Mouse (Mus musculus): ENCODE measurements around the gene Fgd3.

The Fgd3 gene

DNA sequence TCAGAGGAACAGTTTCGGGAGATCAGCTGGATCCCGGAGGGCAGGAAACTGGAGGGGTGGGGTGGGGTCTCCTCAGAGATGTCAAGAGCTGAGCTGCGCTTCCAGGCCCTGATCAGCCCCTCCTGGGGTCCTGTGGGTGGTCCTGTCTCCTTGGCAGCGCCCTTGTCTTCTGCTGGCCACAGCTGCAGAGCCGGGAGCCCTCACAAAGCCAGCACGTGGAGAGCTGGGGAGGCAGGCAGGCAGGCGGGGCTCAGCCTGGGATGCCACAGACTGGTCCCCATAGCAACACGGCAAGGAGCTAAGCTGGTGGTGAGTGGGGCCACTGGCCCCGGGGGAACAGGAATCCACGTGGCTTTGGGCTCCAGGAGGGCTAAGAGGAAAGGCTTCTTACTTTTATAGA lies at the start of gene Fgd3:
TSS of gene Fgd3 (minus strand) at position 272 of the 400 bp plus-strand sequence.
- DNase-seq, result peak; percentile 68

DNA sequence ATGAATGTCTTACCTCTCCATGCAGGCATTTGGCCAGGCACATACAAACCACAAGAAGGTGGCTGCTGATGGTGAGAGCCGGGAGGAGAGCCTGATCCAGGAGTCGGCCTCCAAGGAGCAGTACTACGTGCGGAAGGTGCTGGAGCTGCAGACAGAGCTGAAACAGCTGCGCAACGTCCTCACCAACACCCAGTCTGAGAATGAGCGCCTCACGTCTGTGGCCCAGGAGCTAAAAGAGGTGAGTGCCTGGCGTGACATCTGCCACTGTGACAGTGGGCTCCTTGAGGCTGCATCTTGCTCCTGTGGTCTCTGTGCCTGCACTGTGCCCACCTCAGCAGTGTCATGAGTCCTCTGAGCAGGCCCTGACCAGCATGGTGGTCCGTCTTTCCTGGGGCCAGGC lies 49.3 kb upstream of the Fgd3 start:
- no peak for DNase-seq

DNA sequence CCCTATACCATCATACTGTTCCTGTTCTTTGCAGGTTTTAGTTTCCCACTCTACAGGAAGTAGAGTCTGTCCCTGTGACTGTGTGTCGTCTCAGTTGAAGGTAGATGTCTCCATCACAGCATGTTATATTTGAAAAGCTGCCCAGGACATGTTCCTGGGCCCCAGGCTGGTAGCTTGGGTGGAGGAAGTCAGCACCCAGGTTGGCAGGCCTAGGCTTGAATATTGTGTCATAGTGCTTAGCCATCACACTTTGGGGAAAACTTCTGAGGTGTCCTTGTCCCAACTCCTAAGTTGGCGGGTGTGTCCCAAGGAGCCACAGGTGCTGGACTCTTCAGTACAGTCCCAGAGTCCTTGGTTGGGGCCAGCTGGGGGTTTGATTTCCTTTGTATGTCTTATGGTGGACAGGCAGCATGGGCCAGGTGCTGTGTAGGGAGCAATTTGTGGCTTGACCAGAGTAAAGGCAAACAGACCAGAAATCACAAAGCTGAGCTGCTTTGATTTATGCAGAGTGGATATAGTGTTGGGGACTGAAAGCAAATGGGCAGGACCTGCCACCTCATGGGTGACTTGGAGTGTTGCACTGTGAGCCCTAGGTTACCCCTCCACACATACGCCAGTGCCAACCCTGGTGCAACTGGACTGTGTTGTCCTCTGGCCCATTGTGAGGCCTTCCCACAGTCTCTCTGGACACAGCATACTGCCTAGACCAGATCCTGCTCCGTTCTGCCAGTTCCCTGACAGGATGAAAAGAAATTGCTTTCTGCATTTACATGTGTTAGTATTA lies 47.7 kb upstream of the Fgd3 start:
- DNase-seq, result no peak

DNA sequence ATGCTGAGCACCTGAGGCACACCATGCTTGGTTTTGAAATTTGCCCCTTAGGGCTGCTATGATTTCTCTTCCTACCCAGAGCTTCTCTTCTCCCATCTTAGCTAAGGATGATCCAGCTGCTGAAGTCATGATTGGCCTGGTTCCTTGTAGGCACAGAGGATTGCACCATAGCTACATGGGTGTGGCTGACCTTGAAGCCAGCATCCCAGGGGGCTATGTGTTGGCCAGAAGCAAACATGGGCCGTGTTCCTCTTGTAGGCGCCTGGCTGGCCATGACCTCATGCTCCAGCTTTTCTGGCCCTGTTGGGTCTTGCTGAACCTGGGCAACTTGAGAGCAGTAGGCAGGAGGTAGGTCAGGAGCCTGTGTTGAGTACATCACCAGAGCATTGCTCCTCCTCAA lies 44.6 kb upstream of the Fgd3 start:
- no peak for DNase-seq

DNA sequence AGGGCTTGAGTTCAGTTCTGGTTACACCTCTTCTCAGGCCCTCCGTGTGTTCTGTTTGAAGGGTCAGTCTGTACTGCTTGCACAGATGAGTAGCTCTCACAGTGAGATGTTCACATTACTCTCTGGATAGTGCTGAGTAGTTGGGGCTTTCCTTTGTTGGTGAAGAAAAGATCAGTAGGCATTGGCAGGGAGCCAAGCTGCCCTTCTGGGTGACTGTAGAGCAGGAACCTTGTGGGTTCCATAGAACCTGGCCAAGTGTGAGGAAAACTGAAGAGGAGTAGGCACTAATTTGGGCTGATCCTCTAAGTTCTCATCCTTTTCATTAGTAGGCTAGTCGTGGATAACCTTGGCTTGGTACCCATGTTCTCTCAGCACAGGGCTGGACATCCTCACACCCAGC lies 42.7 kb upstream of the Fgd3 start:
- peak; percentile 59 for DNase-seq

DNA sequence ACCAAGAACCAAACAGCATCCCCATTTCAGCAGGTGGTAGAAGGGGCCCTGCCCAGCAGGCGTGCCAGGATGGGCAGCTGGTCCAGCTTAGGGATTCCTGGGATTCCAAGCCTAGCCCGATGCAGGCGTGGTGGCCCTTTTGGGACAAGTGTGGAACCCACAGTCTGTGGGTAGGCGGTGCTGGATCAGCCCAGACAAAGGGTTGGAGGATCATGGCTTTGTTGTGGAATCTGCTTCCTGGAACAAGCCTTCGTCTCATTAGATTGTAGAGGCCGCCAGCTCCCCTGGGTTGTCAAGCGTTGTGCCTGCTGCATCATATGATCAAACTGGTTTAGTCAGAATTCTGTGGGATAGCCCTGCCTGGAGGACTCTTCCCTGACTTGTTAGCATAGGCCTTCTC lies 42.3 kb upstream of the Fgd3 start:
- no peak for DNase-seq

DNA sequence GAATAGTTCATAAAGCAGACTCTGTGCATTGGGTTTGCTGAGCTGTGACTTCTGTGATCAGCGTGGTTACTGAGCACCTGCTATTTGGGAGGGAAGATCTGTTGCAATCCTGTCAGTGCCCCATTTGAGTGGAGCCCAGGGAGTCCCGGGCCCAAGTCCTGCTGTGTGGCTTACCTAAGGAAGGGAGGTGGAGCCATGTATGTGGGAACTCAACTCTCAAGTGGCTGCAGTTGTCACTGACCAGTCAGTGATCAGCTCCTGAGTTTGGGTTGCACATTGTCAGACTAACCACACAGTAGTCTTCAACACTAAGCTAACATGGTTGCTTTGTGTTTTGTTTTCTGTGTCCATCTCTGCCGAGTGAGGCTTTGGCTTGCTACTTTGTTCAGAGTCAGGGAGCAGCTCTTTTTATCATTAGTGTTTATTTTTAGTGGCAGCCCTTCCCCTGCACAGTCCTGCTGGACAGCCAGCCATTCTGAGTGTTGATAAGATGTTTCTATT lies 40.8 kb upstream of the Fgd3 start:
- no peak for DNase-seq

DNA sequence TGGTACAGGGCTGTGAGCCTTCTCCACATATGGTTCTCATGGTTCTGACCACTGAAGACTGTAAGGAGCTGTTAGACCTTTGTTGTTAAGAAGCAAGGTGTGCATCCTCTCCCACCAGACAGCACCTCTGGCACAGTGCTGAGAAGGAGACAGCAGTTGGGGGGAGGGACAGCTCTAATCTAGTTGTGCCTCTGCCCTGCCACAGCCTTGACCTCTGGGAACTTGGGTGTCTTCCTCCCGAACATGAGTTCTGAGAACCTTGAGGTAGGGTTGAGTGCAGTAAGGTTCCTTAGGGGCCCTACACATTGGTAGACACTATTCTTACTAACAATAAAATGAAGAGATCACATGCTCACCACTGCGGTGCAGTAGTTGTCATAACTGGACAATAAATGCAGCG lies 38.1 kb upstream of the Fgd3 start:
- DNase-seq, result no peak

DNA sequence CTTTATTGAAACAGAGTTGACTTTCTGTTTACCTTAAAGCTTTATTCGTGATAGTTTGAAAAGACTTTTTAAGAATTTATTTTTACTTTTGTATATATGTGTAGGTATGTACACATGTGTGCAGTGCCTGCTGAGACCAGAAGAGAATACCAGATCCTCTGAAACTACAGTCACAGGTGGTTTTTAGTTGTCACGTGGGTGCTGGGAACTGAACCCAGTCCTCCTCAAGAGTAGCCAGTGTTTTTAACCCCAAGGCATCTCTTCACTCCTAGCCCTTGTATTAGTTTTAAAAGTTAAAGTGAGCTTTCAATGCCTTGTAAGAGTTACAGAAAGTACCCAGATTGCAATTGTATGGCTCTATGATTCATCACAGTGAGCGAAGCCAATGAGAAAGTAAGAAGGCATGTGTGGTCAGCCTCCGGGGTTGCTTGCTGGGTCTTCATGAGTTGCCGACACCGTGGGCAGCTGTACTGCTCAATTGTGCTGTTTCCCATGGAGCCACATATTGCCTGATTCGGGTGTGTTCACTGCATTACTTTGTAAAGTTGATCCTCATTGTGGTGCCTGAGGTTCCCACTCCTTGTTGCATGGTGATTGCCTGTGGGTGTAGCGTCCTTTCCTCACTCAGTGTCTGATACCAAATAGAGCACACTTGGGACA lies 37.4 kb upstream of the Fgd3 start:
- DNase-seq, result no peak

DNA sequence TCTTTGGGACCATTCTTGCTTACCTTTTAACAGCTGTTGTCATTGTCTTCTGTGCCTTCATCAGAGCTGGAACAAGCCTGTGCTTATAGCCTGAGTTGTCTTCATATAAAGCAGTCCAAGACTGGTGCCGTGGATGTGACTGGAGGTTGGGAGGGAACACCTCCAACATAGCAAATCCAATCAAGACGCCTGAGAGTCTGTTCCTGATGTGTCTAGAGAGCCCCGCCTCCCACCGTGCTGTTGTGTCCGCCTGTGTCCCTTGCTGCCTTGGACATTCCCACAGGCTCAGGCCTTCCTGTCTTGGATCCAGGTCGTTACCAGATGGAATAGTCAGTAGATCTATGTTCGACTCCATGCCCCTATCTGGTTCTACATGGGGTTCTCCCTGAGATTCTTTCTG lies 36.0 kb upstream of the Fgd3 start:
- no peak for DNase-seq

DNA sequence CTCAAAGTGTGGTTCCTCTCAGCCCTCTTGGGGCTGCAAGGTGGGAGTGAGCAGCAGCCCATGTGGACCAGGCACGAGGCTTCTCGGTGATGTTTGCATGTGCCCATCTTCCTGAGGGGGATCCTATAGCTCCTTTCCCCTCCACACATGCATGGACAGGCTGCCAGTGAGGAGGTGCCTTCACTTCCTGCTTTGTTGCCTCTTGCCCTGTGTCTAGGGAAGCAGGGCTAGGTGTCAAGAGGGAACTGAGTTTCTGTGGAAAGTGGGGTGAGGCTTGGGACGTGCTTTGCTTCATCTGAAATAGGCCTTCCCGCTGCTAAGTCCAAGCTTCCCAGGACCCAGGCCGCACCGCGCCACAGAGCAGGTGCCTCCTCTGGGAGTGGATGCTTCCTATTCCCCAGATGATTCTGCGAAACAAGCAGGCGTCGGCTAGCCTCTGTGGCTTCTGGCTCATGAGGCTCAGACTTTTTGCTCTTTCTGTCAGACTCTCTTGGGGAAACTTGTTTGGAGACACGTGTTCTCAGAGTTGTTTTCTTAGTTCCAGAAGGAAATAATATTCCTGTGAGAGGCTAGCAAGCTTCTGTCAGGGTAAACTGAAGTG lies 35.5 kb upstream of the Fgd3 start:
- no peak for DNase-seq

DNA sequence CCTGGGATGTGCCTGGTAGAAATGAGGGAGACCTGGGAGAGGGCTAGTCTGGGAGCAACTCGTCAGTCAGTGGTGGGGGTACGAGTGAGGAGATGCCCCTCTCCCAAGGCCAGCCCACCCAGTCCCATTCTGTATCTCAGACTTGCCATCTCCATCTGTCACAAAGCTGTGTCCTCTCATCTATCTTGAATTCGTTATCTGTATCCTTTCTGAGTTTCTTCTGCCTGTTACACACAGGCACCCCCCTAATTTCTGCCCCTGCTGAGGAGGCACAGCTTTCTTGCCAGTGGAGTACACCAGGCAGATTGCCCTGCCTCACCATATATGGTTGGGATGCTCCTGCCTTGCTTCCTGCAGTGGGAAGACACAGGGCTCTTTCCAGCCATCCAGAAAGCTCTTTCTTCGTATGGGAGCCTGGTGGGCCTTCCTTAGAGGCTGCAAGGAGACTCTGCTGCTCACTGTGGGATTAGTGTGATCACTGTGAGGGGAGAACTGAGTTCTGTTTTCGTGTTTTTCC lies 33.9 kb upstream of the Fgd3 start:
- DNase-seq, result no peak

DNA sequence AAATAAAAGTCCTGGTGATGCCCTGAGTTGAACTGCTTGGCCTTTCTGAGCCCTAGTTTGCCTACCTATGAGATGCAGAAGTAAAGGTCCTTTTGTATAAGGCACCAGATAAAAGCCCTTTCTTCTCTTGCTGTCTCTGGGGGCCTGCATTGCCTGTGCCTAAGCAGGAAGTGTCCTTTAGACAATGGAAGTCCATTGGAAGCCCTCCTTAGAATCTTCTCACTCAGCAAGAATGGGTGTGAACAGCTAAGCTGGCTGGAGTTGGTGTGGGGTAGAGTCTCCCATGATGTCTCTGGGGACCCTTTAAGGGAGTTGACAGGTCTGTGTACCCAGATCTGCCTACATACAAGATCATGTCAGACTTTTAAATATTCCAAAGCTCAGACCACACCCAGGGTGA lies 33.3 kb upstream of the Fgd3 start:
- DNase-seq, result no peak

DNA sequence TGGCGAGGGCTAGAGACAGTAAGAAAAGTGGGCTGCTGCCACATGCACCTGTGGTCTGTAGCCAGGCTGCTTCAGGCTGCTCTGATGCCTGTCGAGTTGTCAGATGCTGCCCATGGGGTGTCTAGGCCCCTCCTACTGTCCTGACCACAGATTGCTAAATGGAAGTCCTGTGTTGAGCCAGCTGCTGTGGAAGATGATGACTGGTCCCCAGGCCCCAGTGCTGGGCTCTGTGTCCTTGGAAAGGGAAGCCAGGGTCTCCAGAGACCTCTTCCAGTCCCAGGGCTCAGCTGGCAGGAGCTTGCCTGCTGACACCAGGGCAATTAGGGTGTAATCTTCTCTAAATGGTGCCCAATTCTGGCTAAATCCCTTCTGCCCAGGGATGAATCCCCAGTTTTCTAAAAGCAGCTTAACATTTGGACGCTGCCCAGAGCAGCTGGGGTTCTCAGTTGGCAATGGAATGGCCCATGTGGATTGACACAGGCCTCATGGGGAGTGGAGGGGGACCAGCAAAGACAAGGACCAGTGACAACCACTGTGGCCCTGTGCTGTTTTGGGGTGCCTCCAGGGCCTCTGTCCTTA lies 32.6 kb upstream of the Fgd3 start:
- no peak for DNase-seq

DNA sequence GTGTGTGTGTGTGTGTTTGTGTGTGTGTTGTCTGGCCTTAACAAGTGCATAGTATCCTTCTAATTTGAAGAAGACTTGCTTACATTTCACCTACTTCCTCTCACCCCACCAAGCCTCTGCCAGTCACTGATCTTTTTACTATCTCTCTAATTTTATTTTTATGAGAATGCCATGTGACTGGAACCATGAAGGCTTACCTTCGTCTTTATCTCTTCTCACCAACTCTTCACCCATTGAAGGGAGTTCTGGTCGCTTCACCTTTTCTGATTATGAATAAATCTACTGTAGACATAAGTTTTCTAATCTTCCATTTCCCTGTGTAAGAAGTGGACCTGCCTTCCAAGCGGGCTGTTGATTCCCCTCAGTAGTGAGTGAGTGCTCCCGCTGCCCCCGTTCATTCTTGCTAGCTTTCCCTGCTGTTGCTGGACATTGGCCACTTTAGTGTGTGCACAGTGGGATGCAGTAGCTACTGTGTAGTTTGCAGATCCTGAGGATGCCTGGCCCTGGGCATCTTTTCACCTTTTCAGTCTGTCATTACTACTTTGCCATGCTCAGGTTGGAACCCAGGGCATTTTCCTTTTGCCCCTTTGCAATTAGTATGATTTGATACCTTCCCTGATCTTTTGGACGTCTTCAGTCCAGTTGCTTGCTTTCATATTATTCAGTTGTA lies 29.9 kb upstream of the Fgd3 start:
- no peak for DNase-seq

DNA sequence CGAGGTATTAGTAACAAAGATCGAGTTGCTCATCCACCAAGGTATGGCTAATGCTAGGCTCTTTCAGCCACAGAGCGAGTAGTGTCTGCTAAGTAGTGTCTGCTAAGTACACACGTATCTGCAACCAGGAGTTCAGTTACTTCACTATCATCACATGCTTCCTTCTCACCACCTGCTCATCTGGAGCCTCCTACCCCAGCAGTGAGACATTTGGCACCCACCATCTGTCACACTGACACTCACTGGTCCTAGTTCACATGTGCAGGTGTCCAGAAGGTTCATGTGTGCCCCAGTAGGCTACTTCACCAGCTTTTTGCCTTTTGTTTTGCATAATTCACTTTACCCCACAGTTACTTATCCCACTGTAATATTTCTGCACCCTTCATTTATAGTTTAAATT lies 29.2 kb upstream of the Fgd3 start:
- no peak for DNase-seq

DNA sequence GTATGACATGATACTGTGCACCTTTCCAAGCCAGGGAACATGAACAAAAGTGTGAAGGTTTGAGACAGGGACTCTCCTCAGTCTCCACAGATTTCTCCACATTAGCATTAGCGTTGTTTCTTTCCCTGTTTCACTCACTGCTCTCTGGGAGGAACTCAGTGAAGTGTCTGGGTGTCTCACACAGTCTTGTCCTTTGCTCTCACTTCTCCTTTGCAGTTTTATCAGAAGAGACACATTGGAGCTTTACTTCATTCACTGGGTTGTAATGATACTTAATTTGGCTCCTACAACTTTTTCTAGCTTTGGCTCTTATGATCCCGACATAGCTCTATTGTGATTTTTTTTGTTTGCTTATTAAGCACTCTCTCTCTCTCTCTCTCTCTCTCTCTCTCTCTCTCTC lies 28.4 kb upstream of the Fgd3 start:
- no peak for DNase-seq

DNA sequence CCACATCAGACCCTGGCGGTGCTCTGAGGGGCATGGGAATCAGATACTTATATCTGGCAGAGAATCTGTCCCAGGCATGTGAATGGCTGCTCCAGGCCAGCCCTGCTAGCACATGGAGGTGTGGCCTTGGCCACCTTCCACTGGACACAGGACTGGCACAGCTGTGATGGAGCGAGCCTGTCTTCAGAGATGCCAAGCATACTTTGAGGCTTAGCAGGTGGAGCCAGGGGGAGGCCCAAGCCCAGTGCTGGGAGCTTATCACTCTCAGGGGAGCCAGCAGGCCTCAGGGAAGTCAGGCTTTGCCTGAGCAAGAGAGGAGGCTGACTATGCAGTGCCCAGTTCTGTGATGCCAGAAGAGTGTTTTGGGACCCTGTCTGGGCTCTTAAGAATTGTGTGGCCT lies 25.4 kb upstream of the Fgd3 start:
- DNase-seq, result no peak

DNA sequence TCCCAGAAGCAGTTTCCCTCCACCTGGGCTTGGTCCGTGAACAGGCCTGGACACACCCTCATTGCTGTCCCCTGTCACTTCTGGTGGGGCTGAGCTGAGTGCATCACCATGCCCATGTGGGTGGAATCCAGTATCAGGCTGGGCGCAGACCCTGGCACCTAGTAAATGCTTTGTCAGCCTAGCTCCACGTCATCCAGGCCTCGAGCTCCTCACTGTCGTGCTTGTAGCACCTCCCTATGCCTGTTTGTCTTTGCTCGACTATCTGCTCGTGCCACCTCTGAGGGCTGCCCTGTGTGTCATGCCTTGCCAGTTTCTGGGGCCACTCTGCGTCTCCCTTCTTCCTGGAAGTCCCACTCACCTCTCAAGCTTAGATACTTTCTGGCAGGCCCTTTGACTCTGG lies 24.5 kb upstream of the Fgd3 start:
- DNase-seq, result no peak

DNA sequence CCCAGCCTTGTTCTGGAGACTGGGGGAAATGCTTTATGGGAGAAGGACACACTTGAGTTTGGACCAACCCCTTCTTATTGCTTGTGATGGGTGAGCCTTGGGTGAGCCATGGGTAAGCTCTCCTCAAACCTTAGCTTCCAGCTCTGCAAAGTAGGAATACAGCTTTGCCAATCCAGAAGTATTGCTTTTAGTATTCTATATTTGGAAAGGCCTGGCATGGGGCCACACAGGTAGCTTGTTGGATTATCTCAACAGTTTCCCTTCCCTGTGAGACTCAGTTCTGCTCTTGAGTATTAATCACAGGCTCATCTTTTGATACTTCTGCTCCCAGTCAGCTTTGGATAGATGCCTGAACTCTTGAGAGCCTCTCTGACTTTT lies 22.6 kb upstream of the Fgd3 start:
- DNase-seq, result no peak

DNA sequence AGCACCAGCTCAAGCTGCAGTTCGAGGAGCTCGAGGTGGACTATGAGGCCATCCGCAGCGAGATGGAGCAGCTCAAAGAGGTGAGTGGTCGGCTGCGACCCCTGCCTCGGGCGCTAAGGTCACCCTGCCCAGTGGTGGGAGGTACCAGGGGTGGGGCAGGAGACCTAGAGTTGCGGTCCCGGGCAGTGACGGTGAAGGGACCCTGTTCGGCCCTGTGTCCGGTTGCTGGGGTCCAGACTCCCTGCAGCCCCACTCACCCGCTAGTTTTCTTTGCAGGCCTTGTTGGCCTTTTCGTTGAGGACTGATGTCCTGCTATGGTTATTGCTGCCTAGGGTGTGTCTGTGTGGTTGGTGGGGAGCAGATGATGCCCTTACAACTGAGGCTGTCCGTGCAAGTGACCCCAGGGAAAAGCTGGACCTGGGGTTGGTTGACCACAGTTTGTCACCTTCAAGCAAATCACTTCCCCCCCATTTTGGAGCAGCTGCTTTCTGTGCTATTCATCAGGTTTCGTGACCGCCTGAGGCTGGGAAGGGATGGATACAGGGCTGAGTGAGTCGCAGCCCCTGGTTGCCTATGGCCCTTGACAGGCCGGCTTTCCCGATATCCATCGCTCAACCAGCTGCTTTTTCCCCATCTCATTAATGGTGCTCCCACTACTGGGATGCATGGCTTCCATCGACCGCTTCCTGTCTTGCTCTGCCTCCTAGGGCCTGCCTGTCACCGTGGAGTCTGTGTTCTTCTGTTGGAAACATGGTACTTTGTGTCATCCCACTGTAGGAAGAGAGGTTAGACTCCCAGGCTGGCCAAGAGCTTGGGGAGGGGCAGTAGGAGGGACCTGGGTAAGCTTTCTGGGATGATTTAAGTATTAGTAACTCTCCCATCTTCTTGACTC lies 22.0 kb upstream of the Fgd3 start:
- no peak for DNase-seq

Measured in right cerebral cortex, postnatal 14 days (tissue).